Mouse (Mus musculus): ENCODE data around the gene Fcmr. TPM values are rescaled to one million over a fixed set of nuclear protein-coding genes. Genes with fewer than 3 reads are reported as not detected.

Fcmr gene
- polyA plus RNA-seq, 1 experiment from 2014 or later = not detected

DNA sequence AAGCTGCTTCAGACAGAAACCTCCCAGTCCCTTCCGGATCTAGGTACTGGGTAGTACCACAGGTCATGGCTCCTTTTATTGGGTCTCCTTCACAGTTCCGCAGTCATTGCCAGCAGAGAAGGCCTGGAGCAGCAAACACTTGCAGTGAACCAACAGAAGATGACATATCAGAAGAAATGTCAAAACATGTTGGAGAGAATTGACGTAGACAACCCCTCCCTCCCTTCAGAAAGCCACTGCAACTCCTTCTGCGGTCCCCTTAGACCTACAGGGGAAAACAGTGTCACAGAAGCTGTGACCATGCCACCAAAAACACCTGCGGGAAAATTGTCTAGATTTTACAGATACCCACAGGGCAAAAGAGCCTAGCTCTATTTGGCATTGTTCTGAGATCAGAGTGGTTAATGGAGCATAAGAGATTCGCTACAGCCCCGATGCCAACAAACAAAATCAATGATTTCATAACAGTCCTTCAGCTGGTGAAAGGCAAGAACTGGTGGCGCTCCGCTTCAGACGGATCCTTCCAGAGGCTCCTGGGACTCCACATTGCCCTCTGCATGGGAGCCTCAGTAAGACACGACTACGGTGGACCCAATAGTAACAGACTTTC lies 46.0 kb downstream of the Fcmr start, which contains the start of gene Il20:
Gene Il20 (minus strand): TSS at position 51 of the 610 bp plus-strand sequence.
- Histone ChIP-seq H3K27ac (replicated peaks; ENCODE audit: low read depth, low read length) (no peak within 1 kb of the TSS), H3K27me3 (replicated peaks; ENCODE audit: control insufficient read depth, insufficient read depth, low read length) (no peaks in the 10 kb centered on the region), H3K4me2 (ENCODE audit: low read depth, low read length) (no peak within 1 kb of the TSS), H3K9ac (ENCODE audit: low read depth, low read length) (no peak within 1 kb of the TSS), H3K9me3 (ENCODE audit: control insufficient read depth, low read length) (no peaks in the 10 kb centered on the region), H3K4me3 (ENCODE audit: low read depth, low read length) (no peak within 1 kb of the TSS), H3K36me3 (ENCODE audit: control insufficient read depth, insufficient read depth, low read length) (no peaks in the 10 kb centered on the region), H3K4me1 (ENCODE audit: control insufficient read depth, insufficient read depth, low read length) (no peaks in the 10 kb centered on the region)
- DNase-seq (ENCODE audit: low spot score) = no peak
- WGBS = 88% methylated on average over 12 of the region's 12 CpGs
- no peak for ATAC-seq (ENCODE audit: low read depth)

DNA sequence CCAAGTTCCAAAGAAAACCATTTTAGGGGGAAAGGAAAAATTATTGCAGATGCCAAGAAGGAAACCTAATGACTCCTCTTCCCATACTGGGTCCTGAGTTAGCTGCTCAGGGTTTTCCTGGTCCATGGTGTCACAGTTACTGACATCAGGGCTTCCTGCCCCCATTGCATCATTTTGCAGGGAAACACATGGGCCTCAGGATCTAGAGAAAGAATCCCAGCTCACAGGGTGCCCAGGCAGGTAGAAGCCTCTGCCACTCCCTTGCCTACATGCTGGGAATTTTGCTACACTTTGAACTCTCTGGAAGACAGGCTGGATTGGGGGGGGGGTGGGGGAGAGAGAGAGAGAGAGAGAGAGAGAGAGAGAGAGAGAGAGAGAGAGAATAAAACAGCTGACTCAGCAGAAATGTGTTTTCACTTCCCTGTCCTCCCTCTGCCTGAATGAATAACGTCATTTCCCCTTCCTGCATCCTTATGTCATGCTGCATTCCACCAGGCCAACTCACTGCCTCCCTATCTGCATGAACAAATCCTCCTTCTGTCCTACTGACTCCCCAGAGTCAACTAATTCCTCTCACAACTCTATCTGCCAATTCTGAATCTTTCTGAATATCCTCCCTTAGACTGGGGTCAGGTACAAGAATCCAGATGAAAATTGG lies 53.0 kb downstream of the Fcmr start:
- no peaks in the 10 kb centered on the region for H3K27me3 ChIP-seq (replicated peaks; ENCODE audit: control insufficient read depth, insufficient read depth, low read length)
- DNase-seq (ENCODE audit: low spot score) = no peak
- H3K4me3 ChIP-seq (ENCODE audit: low read depth, low read length) = no peak overlapping the region
- H3K27ac ChIP-seq (replicated peaks; ENCODE audit: low read depth, low read length) = no peak overlapping the region
- H3K4me1 ChIP-seq (ENCODE audit: control insufficient read depth, insufficient read depth, low read length) = no peaks in the 10 kb centered on the region
- ATAC-seq (ENCODE audit: low read depth) = no peak
- no peak overlapping the region for H3K9ac ChIP-seq (ENCODE audit: low read depth, low read length)
- H3K36me3 ChIP-seq (ENCODE audit: control insufficient read depth, insufficient read depth, low read length) = no peaks in the 10 kb centered on the region
- H3K4me2 ChIP-seq (ENCODE audit: low read depth, low read length) = no peak overlapping the region
- 13% methylated on average over 1 of the region's 1 CpGs for WGBS
- no peaks in the 10 kb centered on the region for H3K9me3 ChIP-seq (ENCODE audit: control insufficient read depth, low read length)

DNA sequence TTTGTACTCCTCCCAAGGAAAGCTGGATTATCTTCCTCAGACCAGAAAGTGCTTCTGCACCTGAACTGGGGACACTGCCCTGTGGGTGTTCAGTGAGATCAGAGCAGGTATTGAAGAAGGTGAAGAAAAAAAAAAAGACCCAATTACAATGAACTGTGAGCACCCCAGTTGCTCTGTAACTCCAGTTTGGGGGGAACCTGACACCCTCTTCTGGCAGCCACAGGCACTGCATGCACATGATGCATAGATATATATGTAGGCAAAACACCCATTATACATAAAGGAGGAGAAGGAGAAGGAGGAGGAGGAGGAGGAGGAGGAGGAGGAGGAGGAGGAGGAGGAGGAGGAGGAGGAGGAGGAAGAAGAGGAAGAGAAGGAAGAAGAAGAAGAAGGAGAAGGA lies 61.0 kb downstream of the Fcmr start:
- Histone ChIP-seq H3K9ac (ENCODE audit: low read depth, low read length) (no peak overlapping the region), H3K4me1 (ENCODE audit: control insufficient read depth, insufficient read depth, low read length) (no peaks in the 10 kb centered on the region), H3K4me3 (ENCODE audit: low read depth, low read length) (no peak overlapping the region), H3K9me3 (ENCODE audit: control insufficient read depth, low read length) (no peaks in the 10 kb centered on the region), H3K27me3 (replicated peaks; ENCODE audit: control insufficient read depth, insufficient read depth, low read length) (no peaks in the 10 kb centered on the region), H3K36me3 (ENCODE audit: control insufficient read depth, insufficient read depth, low read length) (no peaks in the 10 kb centered on the region), H3K27ac (replicated peaks; ENCODE audit: low read depth, low read length) (no peak overlapping the region), H3K4me2 (ENCODE audit: low read depth, low read length) (no peak overlapping the region)
- DNase-seq (ENCODE audit: low spot score) (no peak), ATAC-seq (ENCODE audit: low read depth) (no peak)

Other genes starting within 250 kb of the Fcmr start
- not detected in 2 replicates for gene Zp3r, start 236.0 kb upstream of the Fcmr start, polyA plus RNA-seq (2014; fragmentation: Nextera tagmentation; extraction: Ambion mirVana)
- gene C4bp, start 204.0 kb upstream of the Fcmr start, polyA plus RNA-seq (2014; fragmentation: Nextera tagmentation; extraction: Ambion mirVana) = not detected in 2 replicates
- not detected in 2 replicates for gene Gm29427, start 149.9 kb upstream of the Fcmr start, polyA plus RNA-seq (2014; fragmentation: Nextera tagmentation; extraction: Ambion mirVana)
- 5.8 and 6.9 TPM in 2 replicates for gene Yod1, start 148.3 kb upstream of the Fcmr start, polyA plus RNA-seq (2014; fragmentation: Nextera tagmentation; extraction: Ambion mirVana)
- gene Pfkfb2, start 136.4 kb upstream of the Fcmr start, polyA plus RNA-seq (2014; fragmentation: Nextera tagmentation; extraction: Ambion mirVana) = 8.0 and 9.6 TPM in 2 replicates
- gene AA986860, start 133.7 kb upstream of the Fcmr start, polyA plus RNA-seq (2014; fragmentation: Nextera tagmentation; extraction: Ambion mirVana) = 4.3 and 4.5 TPM in 2 replicates
- 0.13 and 0.22 TPM in 2 replicates for gene Fcamr, start 64.8 kb upstream of the Fcmr start, polyA plus RNA-seq (2014; fragmentation: Nextera tagmentation; extraction: Ambion mirVana)
- gene Pigr, start 39.0 kb upstream of the Fcmr start, polyA plus RNA-seq (2014; fragmentation: Nextera tagmentation; extraction: Ambion mirVana) = not detected in 2 replicates
- not detected in 2 replicates for gene Il24, start 21.8 kb downstream of the Fcmr start, polyA plus RNA-seq (2014; fragmentation: Nextera tagmentation; extraction: Ambion mirVana)
- gene Il20, start 45.8 kb downstream of the Fcmr start, polyA plus RNA-seq (2014; fragmentation: Nextera tagmentation; extraction: Ambion mirVana) = not detected in 2 replicates
- gene Il19, start 74.4 kb downstream of the Fcmr start, polyA plus RNA-seq (2014; fragmentation: Nextera tagmentation; extraction: Ambion mirVana) = 0.21 and 0.25 TPM in 2 replicates
- not detected in 2 replicates for gene Il10, start 154.2 kb downstream of the Fcmr start, polyA plus RNA-seq (2014; fragmentation: Nextera tagmentation; extraction: Ambion mirVana)
- 47.8 and 48.0 TPM in 2 replicates for gene Mapkapk2, start 232.2 kb downstream of the Fcmr start, polyA plus RNA-seq (2014; fragmentation: Nextera tagmentation; extraction: Ambion mirVana)

Data from embryonic facial prominence, embryonic 14.5 days (tissue).